Mouse (Mus musculus) MEL (cell line): ENCODE data around the gene Itm2b. TPM values are rescaled to one million over a fixed set of nuclear protein-coding genes. Genes with fewer than 3 reads are reported as not detected.

Experiments used
- DNase-seq: peaks from one replicate; pipeline ENCODE4 v3.0.0; 2011; ENCODE audit warnings: low read depth, low spot score
- H3K27ac ChIP-seq: 2 replicates; pipeline ENCODE4 v1.5.1; 2012; ENCODE audit warnings: low read depth, mild to moderate bottlenecking, control low read depth, low read length, moderate library complexity; ENCODE audit not compliant: control insufficient read depth
- H3K27me3 ChIP-seq, 2 experiments: fragments of 150-350 bp in 1 of 2; sonication (generic) in 1 of 2; 2 replicates each; pipeline ENCODE4 v1.6.1; 2012; ENCODE audit warnings: low read length in 2 of 2, mild to moderate bottlenecking in 2 of 2, improper control_type of control experiment in 1 of 2, moderate library complexity in 1 of 2; ENCODE audit not compliant: insufficient read depth in 2 of 2, control insufficient read depth in 1 of 2
- H3K36me3 ChIP-seq, 2 experiments: 2 replicates each; pipeline ENCODE4 v1.6.1; 2012 to 2014; ENCODE audit warnings: low read length in 2 of 2, improper control_type of control experiment in 1 of 2, inconsistent platforms in 1 of 2, mild to moderate bottlenecking in 1 of 2; ENCODE audit not compliant: insufficient read depth in 2 of 2, control insufficient read depth in 1 of 2
- H3K4me1 ChIP-seq, 2 experiments: fragments of 150-350 bp in 1 of 2; sonication (generic) in 1 of 2; 2 replicates each; pipeline ENCODE4 v1.6.1; 2012; ENCODE audit warnings: low read length in 2 of 2, improper control_type of control experiment in 1 of 2, mild to moderate bottlenecking in 1 of 2; ENCODE audit not compliant: insufficient read depth in 2 of 2, control insufficient read depth in 1 of 2
- H3K4me3 ChIP-seq, 2 experiments: fragments of 150-350 bp in 1 of 2; sonication (generic) in 1 of 2; 2 replicates each; pipeline ENCODE4 v1.5.1; 2012; ENCODE audit warnings: low read depth in 2 of 2, low read length in 2 of 2, mild to moderate bottlenecking in 2 of 2, moderate library complexity in 2 of 2, control low read depth in 1 of 2, improper control_type of control experiment in 1 of 2; ENCODE audit not compliant: control insufficient read depth in 1 of 2, insufficient read depth in 1 of 2
- H3K79me2 ChIP-seq: 2 replicates; pipeline ENCODE4 v1.6.1; 2012; ENCODE audit warnings: mild to moderate bottlenecking, low read length, moderate library complexity; ENCODE audit not compliant: control insufficient read depth, poor library complexity, insufficient read depth
- H3K9ac ChIP-seq: 2 replicates; pipeline ENCODE4 v1.6.1; 2012; ENCODE audit warnings: low read depth, mild to moderate bottlenecking, control low read depth, low read length, moderate library complexity; ENCODE audit not compliant: control insufficient read depth, poor library complexity, severe bottlenecking
- H3K9me3 ChIP-seq: fragments of 150-350 bp; sonication (generic); replicated peaks from 2 replicates; pipeline ENCODE4 v1.6.1; 2012; ENCODE audit warnings: mild to moderate bottlenecking, low read length, improper control_type of control experiment, moderate library complexity; ENCODE audit not compliant: insufficient read depth
- CHD1 ChIP-seq: IDR thresholded peaks from 2 replicates; pipeline ENCODE4 v1.6.1; 2012; ENCODE audit warnings: low read depth, mild to moderate bottlenecking, inconsistent platforms, low read length, improper control_type of control experiment
- ELF1 ChIP-seq: IDR thresholded peaks from 2 replicates; pipeline ENCODE4 v1.6.1; 2014; ENCODE audit warnings: low read depth, mild to moderate bottlenecking, inconsistent platforms, low read length, improper control_type of control experiment, moderate library complexity
- EP300 ChIP-seq, 2 experiments: IDR thresholded peaks; 2 replicates each; pipeline ENCODE4 v1.6.1; 2011; ENCODE audit warnings: improper control_type of control experiment in 2 of 2, low read length in 2 of 2, low read depth in 1 of 2, mild to moderate bottlenecking in 1 of 2
- ETS1 ChIP-seq: IDR thresholded peaks from 2 replicates; pipeline ENCODE4 v1.6.1; 2012; ENCODE audit warnings: low read depth, mild to moderate bottlenecking, inconsistent platforms, low read length, improper control_type of control experiment, moderate library complexity
- GABPA ChIP-seq: IDR thresholded peaks from 2 replicates; pipeline ENCODE4 v1.6.1; 2012; ENCODE audit warnings: low read depth, mild to moderate bottlenecking, inconsistent platforms, low read length, improper control_type of control experiment, moderate library complexity
- GATA1 ChIP-seq: IDR thresholded peaks from 2 replicates; pipeline ENCODE4 v1.6.1; 2011; ENCODE audit warnings: low read depth, low read length, improper control_type of control experiment
- JUND ChIP-seq: IDR thresholded peaks from 2 replicates; pipeline ENCODE4 v1.6.1; 2011; ENCODE audit warnings: low read depth, mild to moderate bottlenecking, improper control_type of control experiment, low read length
- KAT2A ChIP-seq: conservative IDR thresholded peaks from 2 replicates; pipeline ENCODE4 v1.6.1; 2012; ENCODE audit warnings: low read depth, low read length, improper control_type of control experiment, inconsistent platforms
- MAX ChIP-seq: IDR thresholded peaks from 2 replicates; pipeline ENCODE4 v1.6.1; 2011; ENCODE audit warnings: low read length, improper control_type of control experiment
- MEF2A ChIP-seq: IDR thresholded peaks from 2 replicates; pipeline ENCODE4 v1.6.1; 2014; ENCODE audit warnings: low read depth, mild to moderate bottlenecking, inconsistent platforms, low read length, improper control_type of control experiment; ENCODE audit not compliant: poor library complexity, insufficient replicate concordance, severe bottlenecking; ENCODE audit errors: extremely low read depth
- MXI1 ChIP-seq: IDR thresholded peaks from 2 replicates; pipeline ENCODE4 v1.6.1; 2011; ENCODE audit warnings: mild to moderate bottlenecking, low read depth, low read length, improper control_type of control experiment
- MYC ChIP-seq: IDR thresholded peaks from 2 replicates; pipeline ENCODE4 v1.6.1; 2011; ENCODE audit warnings: low read depth, mild to moderate bottlenecking, low read length, improper control_type of control experiment, moderate library complexity
- NRF1 ChIP-seq: IDR thresholded peaks from 2 replicates; pipeline ENCODE4 v1.6.1; 2014; ENCODE audit warnings: low read depth, mild to moderate bottlenecking, inconsistent platforms, low read length, improper control_type of control experiment, moderate library complexity; ENCODE audit not compliant: poor library complexity, insufficient read depth, severe bottlenecking
- POLR2AphosphoS2 ChIP-seq: IDR thresholded peaks from 2 replicates; pipeline ENCODE4 v1.6.1; 2011; ENCODE audit warnings: low read length, improper control_type of control experiment
- RAD21 ChIP-seq: IDR thresholded peaks from 2 replicates; pipeline ENCODE4 v1.6.1; 2011; ENCODE audit warnings: mild to moderate bottlenecking, low read depth, low read length, improper control_type of control experiment
- RCOR1 ChIP-seq: IDR thresholded peaks from 2 replicates; pipeline ENCODE4 v1.6.1; 2012; ENCODE audit warnings: low read depth, mild to moderate bottlenecking, inconsistent platforms, low read length, improper control_type of control experiment
- SIN3A ChIP-seq: IDR thresholded peaks from 2 replicates; pipeline ENCODE4 v1.6.1; 2012; ENCODE audit warnings: low read length, improper control_type of control experiment, inconsistent platforms
- USF2 ChIP-seq, 2 experiments: IDR thresholded peaks; 2 replicates each; pipeline ENCODE4 v1.6.1; 2011 to 2012; ENCODE audit warnings: improper control_type of control experiment in 2 of 2, low read length in 2 of 2, borderline replicate concordance in 1 of 2, inconsistent platforms in 1 of 2, low read depth in 1 of 2, mild to moderate bottlenecking in 1 of 2; ENCODE audit not compliant: insufficient read depth in 1 of 2
- ZC3H11A ChIP-seq: IDR thresholded peaks from 2 replicates; pipeline ENCODE4 v1.6.1; 2012; ENCODE audit warnings: low read depth, mild to moderate bottlenecking, inconsistent platforms, low read length, improper control_type of control experiment
- ZNF384 ChIP-seq: IDR thresholded peaks from 2 replicates; pipeline ENCODE4 v1.6.1; 2012; ENCODE audit warnings: low read depth, mild to moderate bottlenecking, inconsistent platforms, low read length, improper control_type of control experiment
- polyA plus RNA-seq, 2 experiments: library from polyadenylated mRNA; stranded (reverse) in 1 of 2; unstranded in 1 of 2; fragments of >175 nt in 1 of 2; fragments of >200 nt in 1 of 2; gene quantifications; 2 replicates each; pipeline versions ENCODE4 v1.2.1 to v1.2.4; 2012; ENCODE audit warnings: low replicate concordance in 2 of 2, low read depth in 1 of 2; ENCODE audit not compliant: insufficient read length in 2 of 2, insufficient read depth in 1 of 2, missing spikeins in 1 of 2
- total RNA-seq: library from RNA; depleted of rRNA; stranded (reverse); fragments of 300-350 nt; gene quantifications from 2 replicates; pipeline ENCODE4 v1.2.3, GENCODE M21; 2012

Gene Itm2b
- total and polyA plus RNA-seq, 3 experiments = 54.0 to 312 (median 101) TPM

DNA sequence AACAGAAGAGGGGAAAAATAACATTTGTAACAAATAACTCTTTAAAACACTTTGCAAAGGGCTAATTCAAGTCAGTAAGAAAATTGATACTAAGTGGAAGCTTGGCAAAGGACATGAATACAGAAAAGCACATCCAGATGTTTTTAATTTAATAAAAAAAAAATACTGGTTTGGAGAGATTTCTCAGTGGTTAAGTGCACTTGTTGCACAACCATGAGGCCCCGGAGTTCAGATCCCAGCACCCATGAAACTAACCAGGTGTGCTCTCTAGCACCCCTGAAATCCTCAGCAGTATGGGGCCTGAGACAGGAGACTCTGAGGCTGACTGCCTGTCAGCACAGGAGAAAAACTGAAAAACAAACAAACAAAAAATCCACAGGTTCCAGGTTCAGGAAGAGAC, 26.6 kb upstream of the Itm2b start:
- Histone ChIP-seq H3K27ac (no peak overlapping the region), H3K9ac (no peak overlapping the region), H3K4me1 (no peaks in the 10 kb centered on the region), H3K9me3 (no peaks in the 10 kb centered on the region), H3K27me3 (peaks cover 0 to 1% of the 10 kb centered on the region in 2 experiments; a peak in 1 of 4 replicates), H3K4me3 (no peak overlapping the region), H3K79me2 (no peaks in the 10 kb centered on the region), H3K36me3 (no peaks in the 10 kb centered on the region)
- no peak for DNase-seq
- TF ChIP-seq EP300 (IDR thresholded peaks at IDR 0.05; ENCODE audit: low read depth in 1 of 2, low read length in 2 of 2) = no peak
- TF ChIP-seq CHD1 = no peak
- no peak for TF ChIP-seq MYC
- TF ChIP-seq ELF1 = no peak
- no peak for TF ChIP-seq MXI1
- no peak for TF ChIP-seq KAT2A

DNA sequence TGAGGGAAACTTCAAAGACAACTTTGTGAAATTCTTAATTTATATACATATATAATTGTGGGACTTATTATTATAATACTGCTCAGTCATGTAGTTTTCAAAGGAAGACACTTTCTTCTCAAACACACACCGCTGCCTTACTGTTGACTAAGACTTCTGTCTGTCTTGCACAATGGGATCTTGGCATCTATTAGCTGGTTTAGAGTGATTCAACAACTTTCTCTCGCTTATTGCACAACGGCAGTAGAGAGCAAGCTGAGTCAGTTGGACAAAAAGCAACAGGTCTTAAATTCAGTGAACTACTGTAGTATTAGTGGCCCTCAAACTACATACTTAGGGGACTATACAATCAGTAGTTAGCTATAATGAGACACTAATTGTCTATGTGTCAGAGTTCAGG, 25.0 kb upstream of the Itm2b start:
- Histone ChIP-seq H3K4me3 (no peak overlapping the region), H3K4me1 (no peaks in the 10 kb centered on the region), H3K27ac (no peak overlapping the region), H3K9ac (no peak overlapping the region), H3K79me2 (no peaks in the 10 kb centered on the region), H3K9me3 (no peaks in the 10 kb centered on the region), H3K36me3 (no peaks in the 10 kb centered on the region), H3K27me3 (no peaks in the 10 kb centered on the region; a peak in 1 of 4 replicates)
- no peak for TF ChIP-seq SIN3A
- no peak for TF ChIP-seq GATA1
- TF ChIP-seq MXI1 = no peak
- TF ChIP-seq RCOR1 = no peak
- TF ChIP-seq JUND = no peak
- no peak for TF ChIP-seq CHD1
- TF ChIP-seq ZNF384 = no peak
- TF ChIP-seq ELF1 = no peak
- DNase-seq = no peak

DNA sequence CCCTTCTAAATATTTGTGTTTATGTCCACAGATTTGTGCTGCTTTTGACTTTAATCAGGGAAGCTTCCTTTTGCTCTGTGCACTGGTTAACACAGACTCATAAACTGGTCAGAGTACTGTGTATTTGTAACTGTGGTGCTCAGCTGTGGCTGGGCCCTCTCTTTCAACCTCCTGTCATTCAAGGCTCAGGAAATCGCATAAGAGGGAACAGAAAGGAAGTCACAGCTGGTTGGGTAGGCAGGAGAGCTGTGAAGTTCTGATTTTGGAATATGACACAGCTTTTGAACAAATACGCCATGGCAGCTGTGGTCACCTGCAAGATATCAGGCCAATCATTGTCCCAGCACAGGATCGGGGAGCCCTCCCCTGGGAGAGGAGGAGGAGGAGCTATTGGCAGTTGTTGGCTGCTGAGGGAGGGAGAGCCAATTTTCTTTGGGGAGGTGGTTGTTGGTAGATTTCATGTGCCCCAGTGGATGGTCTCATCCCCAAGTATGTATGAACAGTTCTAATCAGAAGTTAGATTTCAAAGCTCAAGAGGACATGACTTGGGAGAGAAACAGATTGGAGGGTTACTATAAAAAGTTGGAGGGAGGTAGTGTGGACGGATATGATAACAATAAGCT, 23.2 kb upstream of the Itm2b start:
- Histone ChIP-seq H3K9me3 (no peaks in the 10 kb centered on the region), H3K27ac (no peak overlapping the region), H3K4me3 (no peak overlapping the region), H3K27me3 (no peaks in the 10 kb centered on the region)
- TF ChIP-seq RAD21 = no peak
- no peak for TF ChIP-seq NRF1
- no peak for TF ChIP-seq ZC3H11A
- TF ChIP-seq MAX = no peak
- no peak for TF ChIP-seq POLR2AphosphoS2
- TF ChIP-seq EP300 (IDR thresholded peaks at IDR 0.05; ENCODE audit: low read depth in 1 of 2, low read length in 2 of 2) = no peak
- TF ChIP-seq MEF2A = no peak
- TF ChIP-seq ETS1 = no peak
- TF ChIP-seq MXI1 = no peak
- no peak for TF ChIP-seq KAT2A
- no peak for TF ChIP-seq USF2 (IDR thresholded peaks at IDR 0.05; ENCODE audit: borderline replicate concordance in 1 of 2, insufficient read depth in 1 of 2, low read depth in 1 of 2, low read length in 2 of 2)
- TF ChIP-seq GABPA = no peak
- TF ChIP-seq, all 39 proteins: peak for 0
- no peaks in the 10 kb centered on the region for H3K79me2 ChIP-seq
- H3K9ac ChIP-seq = no peak overlapping the region
- H3K4me1 ChIP-seq = no peaks in the 10 kb centered on the region; a peak in 1 of 4 replicates
- H3K36me3 ChIP-seq = peaks cover 0 to 3% of the 10 kb centered on the region in 2 experiments; a peak in 2 of 4 replicates
- DNase-seq = no peak
